Mouse (Mus musculus) liver, adult 2 months (tissue): ENCODE measurements around the gene Per2. TPM values are rescaled to one million over a fixed set of nuclear protein-coding genes. Genes with fewer than 3 reads are reported as not detected.

Experiments
- DNase-seq: peaks from one replicate; pipeline ENCODE4 v3.0.0-alpha.2; 2011; ENCODE audit warnings: low read depth, low spot score; ENCODE audit errors: extremely low read depth
- H3K27ac ChIP-seq: fragments of 200-500 bp; replicated peaks from 2 replicates; pipeline ENCODE4 v1.5.1; 2012; ENCODE audit warnings: low read depth, mild to moderate bottlenecking, control low read depth, inconsistent platforms, low read length; ENCODE audit not compliant: insufficient read depth
- H3K27me3 ChIP-seq: fragments of 200-500 bp; 2 replicates; pipeline ENCODE4 v1.6.1; 2012; ENCODE audit warnings: mild to moderate bottlenecking, moderate library complexity, low read length, inconsistent platforms; ENCODE audit not compliant: control insufficient read depth, insufficient read depth
- H3K36me3 ChIP-seq: fragments of 200-500 bp; 2 replicates; pipeline ENCODE4 v1.6.1; 2012; ENCODE audit warnings: low read length, inconsistent platforms; ENCODE audit not compliant: control insufficient read depth, insufficient read depth
- H3K4me1 ChIP-seq: fragments of 200-500 bp; 2 replicates; pipeline ENCODE4 v1.6.1; 2011; ENCODE audit warnings: low read length; ENCODE audit not compliant: control insufficient read depth, insufficient read depth
- H3K4me3 ChIP-seq: fragments of 200-500 bp; 2 replicates; pipeline ENCODE4 v1.5.1; 2011; ENCODE audit warnings: low read depth, mild to moderate bottlenecking, control low read depth, low read length, moderate library complexity; ENCODE audit not compliant: insufficient read depth
- H3K79me2 ChIP-seq: fragments of 200-500 bp; 2 replicates; pipeline ENCODE4 v1.6.1; 2012; ENCODE audit warnings: inconsistent platforms, mild to moderate bottlenecking, low read length, moderate library complexity; ENCODE audit not compliant: control insufficient read depth, insufficient read depth
- H3K9ac ChIP-seq: fragments of 200-500 bp; 2 replicates; pipeline ENCODE4 v1.6.1; 2012; ENCODE audit warnings: low read depth, mild to moderate bottlenecking, control low read depth, inconsistent platforms, low read length
- CTCF ChIP-seq: fragments of 200-500 bp; IDR thresholded peaks from 2 replicates; pipeline ENCODE4 v1.5.1; 2011; ENCODE audit warnings: low read depth, low read length, control low read depth
- POLR2A ChIP-seq: fragments of 200-500 bp; IDR thresholded peaks from 2 replicates; pipeline ENCODE4 v1.6.1; 2011; ENCODE audit warnings: low read length, control low read depth; ENCODE audit not compliant: insufficient read depth; ENCODE audit errors: extremely low read depth
- WGBS: fragments of 180-500 bp; shearing (Covaris S2); methylation state at CpG from one replicate; pipeline ENCODE4 v1.1.7; 2018; 5-methylcytosine and 5-hydroxymethylcytosine counted together
- polyA plus RNA-seq: library from polyadenylated mRNA; depleted of rRNA; stranded (reverse); fragments of >200 nt; gene quantifications from 2 replicates; pipeline ENCODE4 v1.2.3, GENCODE M21; 2012
- total RNA-seq: library from RNA; depleted of rRNA; stranded (reverse); fragments of >200 nt; gene quantifications from 2 replicates; pipeline ENCODE4 v1.2.3, GENCODE M21; 2014

The Per2 gene
- total and polyA plus RNA-seq, 2 experiments: 4.9 to 7.7 TPM

GRCm38 (mm10) chr1:91428614-91429013, 30.5 kb downstream of the Per2 start:
- H3K27me3 ChIP-seq: no peaks in the 10 kb centered on the region
- WGBS: 42% methylated on average over 4 of the region's 4 CpGs
- no peak overlapping the region for H3K4me3 ChIP-seq
- peak; percentile 65 for DNase-seq
- H3K27ac ChIP-seq: no peak overlapping the region
- TF ChIP-seq POLR2A (no peak), CTCF (peak; percentile 90)
- no peak overlapping the region for H3K9ac ChIP-seq
- peaks cover 42% of the 10 kb centered on the region for H3K36me3 ChIP-seq
- H3K79me2 ChIP-seq: no peaks in the 10 kb centered on the region
- H3K4me1 ChIP-seq: no peaks in the 10 kb centered on the region

GRCm38 (mm10) chr1:91426397-91426796, 32.7 kb downstream of the Per2 start:
- Histone ChIP-seq H3K9ac (no peak overlapping the region), H3K4me3 (no peak overlapping the region), H3K36me3 (peaks cover 31% of the 10 kb centered on the region), H3K4me1 (peaks cover 5% of the 10 kb centered on the region; the same call in 1 of the 2 replicates), H3K27me3 (no peaks in the 10 kb centered on the region), H3K79me2 (no peaks in the 10 kb centered on the region), H3K27ac (no peak overlapping the region)
- whole genome bisulfite sequencing: 80% methylated on average over 9 of the region's 9 CpGs
- no peak for DNase-seq
- no peak for TF ChIP-seq POLR2A
- no peak for TF ChIP-seq CTCF

- Histone ChIP-seq H3K27ac (peak overlapping the region; percentile 92), H3K4me3 (no peak overlapping the region), H3K79me2 (no peaks in the 10 kb centered on the region), H3K27me3 (no peaks in the 10 kb centered on the region), H3K9ac (0 out of 2 replicates have a peak overlapping the region, but pooled peaks have one; percentile 2), H3K4me1 (peaks cover 22% of the 10 kb centered on the region), H3K36me3 (peaks cover 18% of the 10 kb centered on the region)
- DNase-seq: peak; percentile 91
- TF ChIP-seq CTCF (no peak), POLR2A (no peak)
- 27% methylated on average over 8 of the region's 8 CpGs for WGBS
These were observed 38.5 kb downstream of the Per2 start for GRCm38 (mm10) chr1:91420601-91421065.

- Histone ChIP-seq H3K36me3 (peaks cover 18% of the 10 kb centered on the region), H3K4me1 (peaks cover 23% of the 10 kb centered on the region), H3K9ac (peak overlapping the region; percentile 62), H3K4me3 (no peak overlapping the region), H3K27me3 (no peaks in the 10 kb centered on the region), H3K27ac (peak overlapping the region; percentile 92), H3K79me2 (no peaks in the 10 kb centered on the region)
- TF ChIP-seq POLR2A (no peak), CTCF (no peak)
- DNase-seq: no peak
- WGBS: 32% methylated on average over 10 of the region's 10 CpGs
These were observed 39.1 kb downstream of the Per2 start for GRCm38 (mm10) chr1:91419862-91420600.

- WGBS: 83% methylated on average over 1 of the region's 1 CpGs
- DNase-seq: no peak
- no peak overlapping the region for H3K4me3 ChIP-seq
- H3K4me1 ChIP-seq: peaks cover 30% of the 10 kb centered on the region
- no peaks in the 10 kb centered on the region for H3K27me3 ChIP-seq
- peaks cover 11% of the 10 kb centered on the region for H3K36me3 ChIP-seq
- no peak overlapping the region for H3K27ac ChIP-seq
- TF ChIP-seq CTCF (no peak), POLR2A (no peak)
- no peak overlapping the region for H3K9ac ChIP-seq
- no peaks in the 10 kb centered on the region for H3K79me2 ChIP-seq
These were observed 41.1 kb downstream of the Per2 start for GRCm38 (mm10) chr1:91417991-91418390.

GRCm38 (mm10) chr1:91415311-91415710, 43.8 kb downstream of the Per2 start:
- Histone ChIP-seq H3K27ac (no peak overlapping the region), H3K4me1 (peaks cover 23% of the 10 kb centered on the region)
- whole genome bisulfite sequencing: 98% methylated on average over 5 of the region's 5 CpGs

More at GRCm38 (mm10) chr1:91415311-91415710, 43.8 kb downstream of the Per2 start:
- DNase-seq: no peak
- no peak for TF ChIP-seq CTCF
- TF ChIP-seq POLR2A: no peak
- H3K4me3 ChIP-seq: no peak overlapping the region
- H3K36me3 ChIP-seq: peaks cover 8% of the 10 kb centered on the region
- no peaks in the 10 kb centered on the region for H3K27me3 ChIP-seq
- no peaks in the 10 kb centered on the region for H3K79me2 ChIP-seq
- no peak overlapping the region for H3K9ac ChIP-seq
